Mouse (Mus musculus) layer of hippocampus, adult 18-20 months (tissue): ENCODE measurements around the gene Rreb1. TPM values are rescaled to one million over a fixed set of nuclear protein-coding genes. Genes with fewer than 3 reads are reported as not detected.

ENCODE experiments used
- DNase-seq, 2 experiments: peaks; one replicate each; pipeline ENCODE4 v3.0.0; 2022; ENCODE audit warnings: low spot score in 2 of 2
- total RNA-seq, 2 experiments: library from RNA; stranded (reverse); gene quantifications; 2 replicates each; pipeline ENCODE4 v1.2.3; 2021

Rreb1 gene
- total RNA-seq, 2 experiments from 2014 or later, result 75.1 to 85.3 TPM

DNA sequence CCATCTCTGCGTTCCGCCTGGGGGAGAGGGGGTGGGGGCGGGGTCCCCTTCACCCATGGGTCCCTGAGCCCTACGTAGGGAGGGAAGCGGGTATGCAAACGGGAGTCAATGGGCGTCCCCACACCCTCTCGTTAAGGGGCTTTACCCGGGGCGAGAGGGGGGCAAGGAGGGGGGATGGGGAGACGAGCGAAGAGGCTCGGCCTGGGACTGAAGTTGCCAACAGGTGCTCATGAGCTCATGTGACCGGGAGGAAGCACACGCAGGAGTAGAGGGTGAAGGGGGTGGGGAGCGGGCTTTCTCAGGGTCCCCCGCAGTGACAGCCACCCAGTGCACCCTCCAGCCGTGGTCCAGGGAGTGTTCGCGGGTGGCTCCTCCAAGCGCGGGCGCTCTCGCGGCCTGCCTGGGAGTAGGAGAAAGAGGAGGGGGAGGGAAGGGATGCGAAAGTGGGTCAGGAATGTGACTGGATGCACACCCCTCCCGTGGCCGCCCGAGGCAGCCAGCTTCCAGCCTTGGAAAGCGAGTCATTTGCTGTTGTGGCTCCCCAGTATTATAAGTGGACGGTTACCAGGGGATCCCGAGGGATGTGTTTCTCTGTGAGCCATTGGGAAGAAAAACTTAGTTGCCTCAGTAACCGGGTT lies 513 bp downstream of the Rreb1 start:
- peak; percentile 12 to 34 for DNase-seq

DNA sequence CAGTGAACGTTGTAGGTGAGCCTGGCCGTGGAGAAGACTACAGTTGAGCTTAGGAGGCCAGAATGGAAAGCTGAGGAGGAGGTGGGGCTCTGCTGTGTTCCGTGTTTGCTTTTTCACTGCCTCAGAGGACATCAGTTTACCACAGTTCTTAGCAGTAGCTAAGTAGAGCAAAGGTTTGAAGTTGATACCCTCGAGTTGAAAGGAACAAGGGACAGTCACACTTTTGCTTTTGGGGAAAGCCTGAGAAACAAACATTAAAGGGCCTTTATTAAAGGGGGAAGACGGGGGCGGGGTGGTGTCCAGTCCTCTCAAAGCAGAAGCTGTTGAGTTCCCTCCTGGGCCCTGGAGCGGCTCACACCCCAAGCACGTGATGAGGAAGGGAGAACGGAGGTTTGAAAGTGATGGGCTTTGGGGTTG lies 1.1 kb downstream of the Rreb1 start:
- DNase-seq, result no peak

DNA sequence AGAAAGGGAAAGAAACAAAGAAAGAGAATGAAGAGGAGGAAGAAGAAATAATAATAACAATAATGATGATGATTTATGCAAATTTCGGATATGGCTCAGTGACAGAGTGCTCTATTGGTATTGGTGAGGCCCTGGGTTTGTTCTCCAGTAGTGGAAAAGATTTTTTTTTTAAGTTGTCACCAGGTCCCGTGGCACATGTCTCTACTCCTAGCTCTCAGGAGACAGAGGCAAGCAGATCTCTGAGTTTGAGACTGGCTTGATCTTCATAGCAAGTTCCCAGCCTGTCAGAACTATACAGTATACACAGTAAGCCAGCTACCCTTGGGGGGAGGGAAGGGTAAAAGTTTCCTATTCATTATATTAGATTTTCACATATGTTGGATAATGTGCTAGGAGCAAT lies 3.4 kb downstream of the Rreb1 start:
- no peak for DNase-seq

DNA sequence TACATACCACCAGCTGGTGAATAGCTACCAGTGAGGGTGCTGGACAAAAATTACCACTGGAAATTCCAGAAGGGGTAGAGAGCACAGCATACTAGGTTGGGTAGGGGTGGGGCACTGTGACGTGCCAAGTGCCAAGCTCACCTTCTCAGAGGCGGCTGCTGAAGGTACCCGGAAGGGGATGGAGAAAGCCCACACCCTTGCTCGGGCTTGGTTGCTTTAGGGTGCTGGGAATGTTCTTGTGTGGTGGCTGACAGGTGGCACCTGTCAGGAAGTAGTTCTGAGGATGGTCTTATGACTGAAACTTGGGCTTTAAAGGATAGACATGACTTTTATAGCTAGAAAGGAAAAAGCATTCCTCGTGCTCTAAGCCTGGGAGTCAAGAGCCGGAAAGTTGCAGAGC lies 3.9 kb downstream of the Rreb1 start:
- no peak for DNase-seq

DNA sequence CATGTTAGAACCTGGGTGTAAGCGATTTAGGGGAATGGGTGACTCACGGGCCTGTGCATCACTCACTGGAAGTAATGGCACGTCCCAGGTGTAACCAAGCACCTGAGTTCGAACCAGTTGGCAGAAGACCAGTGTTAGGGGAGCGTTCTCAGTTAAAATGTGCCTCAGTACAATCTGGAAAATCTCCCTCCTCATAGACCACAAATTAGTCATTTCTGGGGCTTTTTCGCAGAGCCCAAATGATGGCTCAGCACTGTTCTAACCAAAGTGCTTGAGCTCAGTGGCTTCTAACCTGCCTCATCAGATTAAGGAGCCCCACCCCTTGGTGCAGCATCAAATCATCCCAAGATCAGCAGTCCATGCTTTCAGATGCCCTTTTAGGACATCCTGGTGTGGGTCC lies 5.5 kb downstream of the Rreb1 start:
- no peak for DNase-seq

DNA sequence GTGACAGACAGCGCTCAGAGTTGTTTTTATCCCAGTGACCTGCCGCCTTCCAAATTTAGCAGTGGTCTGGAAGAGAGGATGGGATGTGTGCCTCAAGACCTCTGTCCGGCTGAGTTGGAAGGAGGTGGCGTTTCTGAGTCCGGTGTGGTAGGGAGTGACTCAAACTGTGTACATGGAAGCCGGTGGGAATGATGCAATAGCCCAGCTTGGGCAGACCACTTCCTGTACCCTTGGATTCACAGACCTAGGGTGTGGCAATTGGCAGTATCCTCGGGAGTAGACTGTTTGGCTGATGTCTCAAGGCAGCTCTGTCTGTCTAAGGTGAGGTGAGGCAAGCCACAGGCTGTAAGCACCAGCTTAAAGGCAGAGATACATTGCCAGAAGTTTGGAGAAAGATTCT lies 6.0 kb downstream of the Rreb1 start:
- DNase-seq, result no peak

DNA sequence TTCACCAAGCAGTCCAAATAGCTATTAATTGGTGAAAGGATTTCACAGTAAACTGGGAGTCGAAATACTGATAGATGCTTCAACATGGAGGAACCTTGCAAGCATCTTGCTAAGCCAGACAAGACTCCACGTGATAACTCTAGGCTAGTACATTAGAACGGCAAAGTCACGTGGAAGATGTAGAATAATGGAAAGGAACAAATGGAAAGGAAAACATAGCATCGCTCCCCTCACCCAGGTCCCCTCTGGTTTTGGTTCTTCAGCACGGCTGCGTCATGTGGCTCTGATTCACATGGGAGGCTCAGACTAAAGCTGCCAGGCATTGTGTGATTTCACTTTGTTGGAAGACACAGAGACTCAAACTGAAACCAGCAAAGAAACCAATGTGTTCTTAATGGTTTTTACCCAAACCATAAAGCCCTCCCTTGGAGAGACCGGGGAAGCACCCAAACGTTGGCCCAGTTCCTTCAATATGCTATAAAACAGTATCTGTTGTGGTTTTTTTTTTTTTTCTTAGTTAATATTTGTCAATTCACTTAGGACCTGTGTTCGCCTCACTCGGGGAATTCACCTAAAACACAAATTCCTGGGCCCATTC lies 14.6 kb downstream of the Rreb1 start:
- peak in 1 of 2 experiments; percentile 9 for DNase-seq

DNA sequence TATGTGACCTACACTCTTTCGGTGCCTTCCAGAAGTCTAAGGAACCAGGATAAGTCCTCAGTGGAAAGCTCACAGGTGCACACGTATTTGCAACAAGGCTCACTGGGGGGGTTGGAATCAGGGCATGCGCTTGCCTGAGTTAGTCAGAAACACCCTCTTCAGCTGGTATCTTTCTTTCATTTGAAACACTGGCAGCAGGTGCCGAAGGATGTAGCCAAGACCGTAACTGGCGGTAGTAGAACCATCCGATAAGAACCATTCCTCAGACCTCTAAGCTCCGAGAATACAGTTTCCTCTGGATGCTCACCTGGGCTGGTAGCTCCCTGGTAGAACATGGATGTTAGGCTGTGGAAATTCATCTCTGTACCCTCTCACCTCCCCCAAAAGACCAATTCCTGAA lies 20.6 kb downstream of the Rreb1 start:
- no peak for DNase-seq

DNA sequence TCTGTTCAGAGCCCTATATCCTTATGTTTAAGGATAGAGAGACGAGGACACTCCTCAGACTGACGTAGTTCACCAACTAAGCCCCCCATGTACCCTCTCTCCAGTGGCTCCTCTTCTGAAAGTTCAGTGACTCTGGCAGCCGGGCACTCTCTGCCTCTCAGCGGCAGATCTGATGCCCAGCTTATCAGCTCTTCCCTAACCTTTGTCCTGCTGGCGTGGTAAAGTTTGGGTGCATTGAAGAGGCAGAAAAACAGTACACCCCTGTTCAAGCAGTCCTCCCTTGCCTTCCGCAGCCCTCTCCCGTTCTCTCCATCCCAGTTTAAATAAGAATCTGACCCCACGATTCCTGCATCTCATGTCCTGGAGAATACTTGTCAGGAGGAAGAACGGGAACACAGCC lies 21.2 kb downstream of the Rreb1 start:
- DNase-seq, result no peak

DNA sequence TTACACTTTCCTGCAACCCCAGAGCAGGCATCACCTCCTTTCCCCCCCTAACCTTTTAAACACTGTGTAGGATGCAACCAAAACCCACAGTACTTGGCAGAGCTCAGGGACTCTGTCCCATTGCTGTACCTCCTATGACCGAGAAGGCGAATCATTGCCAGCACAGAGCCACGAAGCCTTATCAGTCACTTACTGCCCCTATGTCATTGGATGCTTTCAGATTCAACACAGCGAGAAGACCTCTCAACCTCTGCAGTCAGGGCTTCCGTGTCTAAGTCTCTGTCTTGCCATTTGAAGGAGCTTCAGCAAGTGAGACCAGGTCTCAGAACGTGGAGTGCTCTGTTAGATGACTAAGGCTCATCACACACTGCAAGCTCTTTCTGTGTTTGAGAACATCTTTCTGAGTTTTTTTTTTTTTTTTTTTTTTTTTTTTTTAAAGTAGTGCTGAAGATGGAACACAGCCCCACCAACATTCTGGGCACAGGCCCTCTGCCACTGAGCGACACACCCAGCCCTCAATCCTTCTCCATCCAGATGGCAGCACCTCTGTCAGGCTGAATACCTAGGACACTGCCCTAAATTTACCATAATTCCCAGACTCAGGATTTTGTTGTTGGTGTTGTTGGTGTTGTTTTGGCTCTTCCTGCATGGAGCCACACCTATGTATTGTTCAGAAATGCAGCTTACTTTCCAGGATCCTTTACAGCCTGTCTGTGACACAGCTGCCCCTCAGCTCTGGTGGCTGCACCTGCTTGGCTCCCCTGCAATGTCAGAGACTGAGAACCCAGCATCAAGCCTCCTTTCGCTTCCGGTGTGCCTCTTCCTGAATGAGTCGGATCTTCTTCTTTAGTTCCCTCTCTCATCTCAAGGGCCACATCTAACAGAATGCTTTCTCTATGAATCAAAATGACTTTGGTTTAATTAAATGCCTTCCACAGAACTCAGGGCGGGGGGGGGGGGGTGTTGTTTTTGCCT lies 23.2 kb downstream of the Rreb1 start:
- DNase-seq, result no peak

DNA sequence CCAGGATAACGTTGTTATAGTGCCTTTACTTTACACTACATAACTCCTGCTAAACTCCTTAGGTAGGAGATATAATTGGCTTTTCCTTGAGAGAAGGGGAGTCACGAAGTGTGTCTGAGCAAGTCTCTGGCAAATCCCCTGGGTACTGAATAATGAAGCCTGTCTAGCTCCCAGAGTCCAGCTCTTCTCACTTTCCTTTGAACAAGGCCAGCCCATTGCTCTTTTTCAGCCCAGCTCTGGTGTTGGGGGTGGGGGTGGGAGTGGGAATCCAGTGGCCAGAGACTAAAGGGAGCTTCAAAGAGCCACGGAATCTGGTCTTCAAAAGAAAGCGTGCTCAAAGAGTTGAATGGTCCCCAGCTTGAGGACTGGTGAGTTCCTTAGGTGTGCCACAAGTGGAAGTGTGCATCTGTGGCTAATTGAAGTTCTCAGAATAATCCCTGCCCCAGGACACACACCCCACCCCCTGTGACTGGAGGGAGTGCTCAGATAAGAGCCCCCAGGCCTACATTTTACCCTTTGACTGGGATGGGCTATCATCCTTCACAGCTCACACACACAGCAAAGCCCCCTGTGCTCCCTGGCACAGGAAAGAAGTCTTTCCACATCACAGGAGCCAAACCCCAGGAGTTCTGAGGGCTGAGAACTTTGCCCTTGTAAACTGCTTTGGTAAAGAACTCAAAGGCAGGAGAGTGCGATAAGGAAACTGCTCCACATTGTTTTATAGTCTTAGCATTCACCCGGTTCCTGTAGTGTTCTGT lies 24.2 kb downstream of the Rreb1 start:
- no peak for DNase-seq

DNA sequence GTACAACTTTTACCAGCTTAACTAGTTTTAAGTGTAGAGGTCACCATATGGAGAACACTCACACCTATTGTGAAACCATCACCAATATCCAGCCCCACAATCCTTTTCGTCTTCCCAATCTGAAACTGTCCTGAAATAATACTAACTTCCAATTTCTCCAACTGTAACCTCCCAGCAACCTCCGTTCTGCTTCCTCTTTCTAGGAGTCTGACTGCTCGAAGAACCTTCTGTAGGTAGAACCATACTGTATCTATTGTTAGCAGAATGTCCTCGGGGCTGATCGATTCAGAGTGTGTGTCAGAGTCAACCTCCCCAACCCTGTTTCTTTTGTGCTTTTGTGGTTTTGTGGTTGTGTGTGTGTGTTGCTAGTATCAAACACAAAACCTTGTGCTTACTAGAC lies 25.0 kb downstream of the Rreb1 start:
- no peak for DNase-seq

DNA sequence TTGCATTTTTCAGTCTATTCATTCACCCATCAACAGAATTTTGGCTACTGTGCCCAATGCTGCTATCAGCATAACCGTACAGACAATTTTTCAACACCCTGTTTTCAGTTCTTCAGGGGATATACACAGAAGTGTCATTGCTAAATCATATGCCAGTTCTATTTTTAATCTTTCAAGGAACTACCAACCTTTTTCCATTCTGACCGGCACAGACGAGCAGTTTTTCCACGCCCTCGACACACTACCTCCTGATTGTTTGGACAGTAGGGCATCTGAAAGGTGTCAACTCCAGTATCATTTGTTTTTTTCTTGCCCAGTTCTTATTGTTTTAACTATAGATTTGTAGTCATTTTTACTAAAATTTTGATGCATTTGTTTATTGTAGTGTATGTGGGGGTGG lies 25.8 kb downstream of the Rreb1 start:
- DNase-seq, result no peak

DNA sequence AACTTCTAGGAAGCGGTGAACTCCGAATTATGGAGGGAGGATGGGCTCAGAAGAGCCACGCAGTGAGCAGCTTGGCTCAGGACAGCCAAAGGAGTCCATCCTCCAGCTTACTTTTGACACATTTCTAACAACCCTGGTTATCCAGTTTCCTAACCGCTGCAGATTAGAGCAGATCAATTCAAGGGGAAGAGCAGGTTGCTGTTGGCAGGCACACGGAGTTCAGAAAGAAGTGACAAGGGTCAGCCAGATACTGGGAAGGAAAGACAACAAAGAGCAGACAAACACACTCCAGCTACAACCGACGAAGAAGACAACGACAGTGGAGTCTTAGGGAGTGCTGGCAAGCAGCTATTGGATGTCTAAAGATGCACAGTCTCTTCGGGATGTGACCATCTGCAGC lies 36.8 kb downstream of the Rreb1 start:
- no peak for DNase-seq

DNA sequence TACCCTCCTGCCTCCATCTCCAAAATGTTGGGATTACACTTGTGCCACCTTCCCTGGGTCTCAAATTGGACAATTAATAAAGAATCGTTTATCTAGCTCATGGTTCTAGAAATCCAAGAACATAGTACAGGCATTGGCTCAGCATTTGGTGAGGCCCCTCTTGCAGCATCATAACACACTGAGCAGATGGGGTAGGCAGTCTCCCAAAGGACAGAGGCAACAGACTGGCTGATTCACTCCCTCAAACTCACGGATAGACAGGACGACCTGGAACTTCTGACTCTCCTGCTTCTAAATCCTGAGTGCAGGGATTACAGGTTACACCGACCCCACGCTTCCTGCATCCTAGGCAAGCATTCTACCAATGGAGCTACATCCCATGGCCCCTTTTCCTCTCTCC lies 38.5 kb downstream of the Rreb1 start:
- peak in 1 of 2 experiments; percentile 51 for DNase-seq

DNA sequence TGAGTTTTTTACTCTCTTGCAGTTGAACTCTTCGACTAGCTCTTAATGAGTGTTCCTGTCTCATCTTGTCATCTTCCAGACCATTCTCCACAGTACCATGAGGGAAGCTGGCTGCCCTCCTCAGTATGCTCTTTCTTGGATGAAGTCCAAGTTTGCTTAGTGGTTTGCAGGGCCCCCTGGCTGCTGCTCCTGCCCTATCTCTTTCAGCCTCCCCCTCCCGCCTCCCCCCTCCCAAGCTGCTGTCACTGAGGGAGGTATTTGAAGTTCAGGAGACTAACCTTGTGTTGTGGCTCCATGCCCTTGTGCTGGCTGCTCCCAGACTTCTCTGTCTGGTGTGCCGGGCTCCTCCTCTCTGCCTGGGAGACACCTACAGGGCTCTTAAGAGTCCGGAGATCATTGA lies 43.2 kb downstream of the Rreb1 start:
- no peak for DNase-seq

DNA sequence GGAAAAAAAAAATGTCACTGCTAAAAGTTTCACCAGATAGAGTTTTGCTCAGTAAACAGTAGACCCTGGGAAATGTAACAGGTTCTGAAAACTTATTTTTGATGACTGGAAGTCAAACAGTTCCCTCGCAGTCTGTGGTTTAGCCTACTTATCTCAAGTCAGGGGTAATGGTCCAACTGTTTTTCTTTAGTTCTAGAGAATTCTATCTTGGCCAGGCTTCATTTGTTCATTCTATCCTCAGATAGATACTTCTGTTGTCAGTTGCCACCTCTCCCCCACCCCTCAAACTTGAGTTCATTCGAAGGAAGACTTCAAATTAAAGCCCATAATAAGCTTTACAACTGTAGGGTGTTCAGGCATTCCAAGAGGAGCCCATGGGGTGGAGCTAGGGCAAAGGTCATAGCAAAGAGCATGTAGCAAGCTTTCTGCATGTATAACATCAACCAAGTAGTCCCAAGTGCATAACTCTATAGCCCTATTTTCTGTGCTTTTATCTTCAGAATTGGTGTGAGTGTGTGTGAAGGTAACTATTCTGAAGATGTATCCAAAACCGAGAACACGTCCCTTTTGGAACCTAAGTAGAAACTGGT lies 46.2 kb downstream of the Rreb1 start:
- no peak for DNase-seq

DNA sequence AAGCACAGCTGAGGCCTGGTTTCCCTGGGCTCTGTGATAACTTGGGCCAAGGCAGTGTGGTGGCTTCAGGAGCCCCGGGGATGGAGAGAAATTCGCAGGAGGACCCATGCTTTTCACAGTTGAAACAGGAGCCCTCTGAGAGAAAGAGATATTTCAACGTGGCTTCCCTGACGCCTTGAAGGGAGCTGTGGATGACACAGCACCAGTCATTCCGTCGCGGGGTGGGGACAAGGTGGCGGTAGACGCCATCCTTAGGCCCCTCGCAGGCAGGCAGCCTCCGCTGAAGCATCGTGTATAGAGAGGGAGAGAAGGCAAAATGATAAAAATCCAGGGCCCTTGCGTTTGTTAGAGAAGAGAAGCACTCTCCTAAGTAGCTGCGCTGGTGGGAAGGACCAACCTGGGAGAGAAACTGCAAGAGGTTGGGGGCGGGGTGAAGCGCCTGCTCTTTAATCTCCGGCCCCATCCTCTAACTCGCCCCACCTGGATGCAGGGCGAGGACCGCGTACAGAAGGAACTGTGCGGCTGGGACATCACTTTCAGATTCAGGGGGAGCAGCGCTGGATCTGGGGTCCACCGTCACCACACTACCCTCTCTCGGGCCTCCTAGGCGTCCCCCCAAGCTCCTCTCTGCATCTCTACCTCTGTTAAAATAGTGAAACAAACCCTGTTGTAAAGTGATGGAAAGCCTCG lies 46.9 kb downstream of the Rreb1 start:
- DNase-seq, result no peak

DNA sequence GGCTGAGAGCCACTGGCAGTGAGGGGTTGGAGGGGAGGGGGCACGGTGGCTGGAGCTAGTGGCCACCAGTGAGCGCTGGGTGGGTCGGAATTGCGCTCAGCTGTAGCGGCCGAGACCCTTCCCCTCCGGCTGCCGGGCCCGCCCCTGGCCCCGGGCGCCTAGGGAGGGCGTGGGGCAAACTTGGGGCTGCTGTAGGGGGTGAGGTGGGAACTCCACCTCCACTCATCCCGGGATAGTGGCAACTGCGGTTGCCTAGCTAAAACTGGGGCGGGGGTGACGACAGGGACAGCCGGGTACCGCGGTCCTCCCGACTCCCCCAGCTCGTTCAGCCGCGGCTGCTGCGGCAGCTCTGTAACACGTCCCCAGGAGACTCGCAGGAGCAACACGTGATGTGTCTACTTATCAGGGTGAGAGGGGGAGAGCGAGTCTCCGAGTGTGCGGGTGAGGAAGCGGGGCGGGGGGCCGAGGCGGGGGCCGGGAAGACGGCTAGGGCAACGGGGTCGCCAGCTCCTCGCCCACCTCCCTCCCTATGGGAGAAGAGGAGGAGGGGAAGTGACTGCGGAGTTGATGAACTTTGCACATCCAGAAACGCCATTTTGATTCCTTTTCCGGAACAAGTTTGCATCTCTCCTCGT lies 47.6 kb downstream of the Rreb1 start:
- peak; percentile 43 to 55 for DNase-seq
